Comparison of ENCODE assay signal across 12 mouse cellular contexts in the genomic region with DNA sequence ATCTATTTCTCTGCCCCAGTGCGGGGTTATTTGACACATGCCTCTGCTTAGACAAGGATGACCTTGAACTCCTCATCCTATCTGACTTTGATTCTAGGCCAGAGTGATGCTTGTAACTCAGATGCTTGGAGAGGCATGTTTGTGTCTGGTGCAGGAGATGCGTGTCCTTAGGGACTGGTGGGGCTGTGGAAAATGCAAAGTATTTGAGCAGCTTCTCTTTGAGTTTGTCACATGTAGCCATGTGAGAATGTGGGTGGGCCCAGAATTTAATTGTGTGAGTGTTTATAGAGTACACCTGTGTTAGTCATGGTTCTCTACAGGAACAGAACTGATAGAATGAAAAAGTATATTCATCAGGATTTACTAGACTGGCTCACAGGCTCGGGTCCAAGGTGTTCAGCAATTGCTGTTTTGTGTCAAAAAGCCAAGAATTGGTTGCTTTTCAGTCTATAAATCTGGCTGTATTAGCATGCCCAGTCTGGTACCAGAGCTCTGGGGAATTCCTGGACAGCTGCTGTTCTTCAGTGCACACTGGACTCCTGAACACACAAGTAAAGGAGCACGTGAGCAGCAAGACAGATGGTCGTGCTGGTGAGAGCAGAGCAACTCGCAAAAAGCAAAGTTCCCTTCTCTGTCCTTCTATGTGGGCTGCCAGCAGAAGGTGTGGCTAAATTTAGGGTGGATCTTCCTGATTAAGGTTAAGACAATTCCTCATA. TPM values are rescaled to one million over a fixed set of nuclear protein-coding genes. Genes with fewer than 3 reads are reported as not detected.
DNase-seq lines count a peak whose midpoint lies in the region; ATAC-seq lines count a peak whose summit lies in the region.
"Had no signal": no experiment of that assay in that cellular context is flagged by ENCODE, and none has a peak within 500 bp of the region (broad histone marks: within the 10 kb centered on the region; RNA-seq: fewer than 3 reads in every experiment).

No protein-coding gene starts in this region.

- H3K27me3 ChIP-seq in embryonic facial prominence, embryonic 14.5 days (replicated peaks; ENCODE audit: control insufficient read depth, insufficient read depth, low read length), result no peaks in the 10 kb centered on the region
- H3K27me3 ChIP-seq in embryonic facial prominence, embryonic 10.5 days (replicated peaks; ENCODE audit: low read depth, poor library complexity, severe bottlenecking), result no peaks in the 10 kb centered on the region
- H3K27me3 ChIP-seq in hindbrain, embryonic 14.5 days (ENCODE audit: control insufficient read depth, insufficient read depth, low read length), result no peaks in the 10 kb centered on the region
- H3K27me3 ChIP-seq in midbrain, embryonic 15.5 days (replicated peaks), result no peaks in the 10 kb centered on the region
- H3K27me3 ChIP-seq: liver, embryonic 13.5 days had no signal

- no peaks in the 10 kb centered on the region for H3K9me3 ChIP-seq in embryonic facial prominence, embryonic 14.5 days (ENCODE audit: control insufficient read depth, low read length)
- H3K9me3 ChIP-seq in embryonic facial prominence, embryonic 10.5 days, result no peaks in the 10 kb centered on the region
- no peaks in the 10 kb centered on the region for H3K9me3 ChIP-seq in hindbrain, embryonic 14.5 days (ENCODE audit: control insufficient read depth, low read length)
- no peaks in the 10 kb centered on the region for H3K9me3 ChIP-seq in midbrain, embryonic 15.5 days
- H3K9me3 ChIP-seq: liver, embryonic 13.5 days had no signal

- no peaks in the 10 kb centered on the region for H3K4me1 ChIP-seq in embryonic facial prominence, embryonic 14.5 days (ENCODE audit: control insufficient read depth, insufficient read depth, low read length)
- no peaks in the 10 kb centered on the region for H3K4me1 ChIP-seq in embryonic facial prominence, embryonic 10.5 days
- H3K4me1 ChIP-seq in hindbrain, embryonic 14.5 days (replicated peaks; ENCODE audit: control insufficient read depth, insufficient read depth, low read length), result no peaks in the 10 kb centered on the region
- H3K4me1 ChIP-seq in midbrain, embryonic 15.5 days, result no peaks in the 10 kb centered on the region
- H3K4me1 ChIP-seq: liver, embryonic 13.5 days had no signal

- no peak overlapping the region for H3K9ac ChIP-seq in embryonic facial prominence, embryonic 14.5 days (ENCODE audit: low read depth, low read length)
- no peak overlapping the region for H3K9ac ChIP-seq in hindbrain, embryonic 14.5 days
- no peak overlapping the region for H3K9ac ChIP-seq in midbrain, embryonic 15.5 days
- H3K9ac ChIP-seq: liver, embryonic 13.5 days had no signal

- no peak overlapping the region for H3K4me2 ChIP-seq in embryonic facial prominence, embryonic 14.5 days (ENCODE audit: low read depth, low read length)
- no peak overlapping the region for H3K4me2 ChIP-seq in hindbrain, embryonic 14.5 days (replicated peaks)
- H3K4me2 ChIP-seq in midbrain, embryonic 15.5 days, result no peak overlapping the region
- H3K4me2 ChIP-seq: liver, embryonic 13.5 days had no signal

- 76% methylated on average over 6 of the region's 6 CpGs for WGBS in embryonic facial prominence, embryonic 14.5 days
- 83% methylated on average over 6 of the region's 6 CpGs for WGBS in embryonic facial prominence, embryonic 10.5 days
- WGBS in hindbrain, embryonic 14.5 days, result 80% methylated on average over 6 of the region's 6 CpGs
- 78% methylated on average over 6 of the region's 6 CpGs for WGBS in midbrain, embryonic 15.5 days

- DNase-seq in embryonic facial prominence, embryonic 14.5 days (ENCODE audit: low spot score), result peak; percentile 24
- DNase-seq in embryonic facial prominence, embryonic 10.5 days (ENCODE audit: low spot score), result no peak
- DNase-seq in left cerebral cortex, postnatal 25 days (ENCODE audit: low spot score in 2 of 2), result peak; percentile 27 to 75
- no peak for DNase-seq in left cerebral cortex, postnatal 10 days (ENCODE audit: extremely low spot score in 1 of 2, low spot score in 2 of 2)
- DNase-seq in hindbrain, embryonic 14.5 days (ENCODE audit: low spot score), result no peak
- no peak for DNase-seq in kidney, postnatal 4 days
- DNase-seq: cerebellum, adult 18-20 months; embryo, embryonic 11 days; liver, embryonic 13.5 days; thymus, postnatal 14 days had no signal

- intact Hi-C loops in left cerebral cortex, postnatal 25 days (cut with DNase I), result no loop called here
- intact Hi-C loops in left cerebral cortex, postnatal 10 days (cut with DNase I), result no loop called here

- no peak overlapping the region for H3K4me3 ChIP-seq in embryonic facial prominence, embryonic 14.5 days (ENCODE audit: low read depth, low read length)
- no peak overlapping the region for H3K4me3 ChIP-seq in embryonic facial prominence, embryonic 10.5 days
- no peak overlapping the region for H3K4me3 ChIP-seq in hindbrain, embryonic 14.5 days (replicated peaks; ENCODE audit: low read length)
- H3K4me3 ChIP-seq in midbrain, embryonic 15.5 days, result no peak overlapping the region
- H3K4me3 ChIP-seq: liver, embryonic 13.5 days had no signal

- ATAC-seq in embryonic facial prominence, embryonic 14.5 days (ENCODE audit: low read depth), result no peak; the same call in 1 of the 2 replicates
- peak; percentile 57; the same call in 1 of the 2 replicates for ATAC-seq in hindbrain, embryonic 14.5 days (ENCODE audit: low FRiP score)
- ATAC-seq in midbrain, embryonic 15.5 days (replicated peaks), result peak; percentile 56; the same call in 1 of the 2 replicates
- ATAC-seq in megakaryocyte-erythroid progenitor cell, adult 5-6 weeks (replicated peaks; ENCODE audit: low FRiP score, low TSS enrichment, poor library complexity, severe bottlenecking), result no peak

- H3K27ac ChIP-seq in embryonic facial prominence, embryonic 14.5 days (replicated peaks; ENCODE audit: low read depth, low read length), result no peak overlapping the region
- no peak overlapping the region for H3K27ac ChIP-seq in embryonic facial prominence, embryonic 10.5 days (replicated peaks)
- H3K27ac ChIP-seq in hindbrain, embryonic 14.5 days, result no peak overlapping the region
- no peak overlapping the region for H3K27ac ChIP-seq in midbrain, embryonic 15.5 days
- H3K27ac ChIP-seq: liver, embryonic 13.5 days had no signal

- no peaks in the 10 kb centered on the region for H3K36me3 ChIP-seq in embryonic facial prominence, embryonic 14.5 days (ENCODE audit: control insufficient read depth, insufficient read depth, low read length)
- H3K36me3 ChIP-seq in embryonic facial prominence, embryonic 10.5 days (replicated peaks), result no peaks in the 10 kb centered on the region
- no peaks in the 10 kb centered on the region for H3K36me3 ChIP-seq in hindbrain, embryonic 14.5 days (replicated peaks; ENCODE audit: control insufficient read depth, insufficient read depth)
- no peaks in the 10 kb centered on the region for H3K36me3 ChIP-seq in midbrain, embryonic 15.5 days (replicated peaks)
- H3K36me3 ChIP-seq: liver, embryonic 13.5 days had no signal

RNA-seq across cellular contexts. Expression of a gene that starts 54.5 kb away (rescaled TPM):
- polyA plus RNA-seq in embryonic facial prominence, embryonic 14.5 days (2014; fragmentation: Nextera tagmentation; extraction: Ambion mirVana), result 48.1 and 48.4 TPM in 2 replicates
- polyA plus RNA-seq in embryonic facial prominence, embryonic 10.5 days (2016; fragmentation: Nextera tagmentation; extraction: Ambion mirVana), result 163 and 165 TPM in 2 replicates
- total RNA-seq in left cerebral cortex, postnatal 25 days (2021), result 100 to 1,000 TPM; 116 to 119 TPM
- total RNA-seq in left cerebral cortex, postnatal 10 days (2021), result 100 to 1,000 TPM; 117 to 120 TPM
- 75.6 and 79.6 TPM in 2 replicates for polyA plus RNA-seq in hindbrain, embryonic 14.5 days (2014; fragmentation: Nextera tagmentation; extraction: Ambion mirVana)
- 198 and 205 TPM in 2 replicates for polyA plus RNA-seq in midbrain, embryonic 15.5 days (2015; fragmentation: Nextera tagmentation; extraction: Ambion mirVana)
- 85.8 and 104 TPM in 2 replicates for total RNA-seq in megakaryocyte-erythroid progenitor cell, adult 5-6 weeks (2014; fragmentation: Nextera tagmentation)
- total RNA-seq in megakaryocyte-erythroid progenitor cell, adult 5-6 weeks (2017), result 55.6 and 69.5 TPM in 2 replicates

Comparison
In these comparisons a context has a peak if more than half of its experiments do, and no peak if none do; other contexts are left out.
1. DNase-seq: peak in embryonic facial prominence, embryonic 14.5 days (single experiment) and left cerebral cortex, postnatal 25 days (2 of 2); none in embryonic facial prominence, embryonic 10.5 days (single experiment), left cerebral cortex, postnatal 10 days (0 of 2), hindbrain, embryonic 14.5 days (single experiment) and kidney, postnatal 4 days (0 of 2).
2. ATAC-seq: peak in hindbrain, embryonic 14.5 days (single experiment) and midbrain, embryonic 15.5 days (single experiment); none in embryonic facial prominence, embryonic 14.5 days (single experiment) and megakaryocyte-erythroid progenitor cell, adult 5-6 weeks (single experiment).